Mouse (Mus musculus) limb, embryonic 12.5 days (tissue): ENCODE data around the gene Gm36210. TPM values are rescaled to one million over a fixed set of nuclear protein-coding genes. Genes with fewer than 3 reads are reported as not detected.

Experiments
- ATAC-seq: fragments of 200-750 bp; cut with Nextera tagmentation; 2 replicates; pipeline ENCODE4 v1.8.0; 2017; ENCODE audit warnings: low read depth, moderate TSS enrichment; ENCODE audit not compliant: insufficient number of reproducible peaks, insufficient read depth, low FRiP score, low TSS enrichment
- H3K27ac ChIP-seq: fragments of 300-500 bp; sonication (generic); 2 replicates; pipeline ENCODE4 v1.5.1; 2016; ENCODE audit warnings: mild to moderate bottlenecking, moderate library complexity
- H3K27me3 ChIP-seq: fragments of 300-500 bp; sonication (generic); 2 replicates; pipeline ENCODE4 v1.6.1; 2016; ENCODE audit warnings: mild to moderate bottlenecking, moderate library complexity
- H3K36me3 ChIP-seq: fragments of 300-500 bp; sonication (generic); 2 replicates; pipeline ENCODE4 v1.6.1; 2016; ENCODE audit warnings: mild to moderate bottlenecking, moderate library complexity
- H3K4me1 ChIP-seq: fragments of 300-500 bp; sonication (generic); replicated peaks from 2 replicates; pipeline ENCODE4 v1.6.1; 2016
- H3K4me2 ChIP-seq: fragments of 300-500 bp; sonication (generic); 2 replicates; pipeline ENCODE4 v1.6.1; 2016; ENCODE audit warnings: mild to moderate bottlenecking, moderate library complexity
- H3K4me3 ChIP-seq: fragments of 300-500 bp; sonication (generic); replicated peaks from 2 replicates; pipeline ENCODE4 v1.5.1; 2016; ENCODE audit warnings: mild to moderate bottlenecking
- H3K9ac ChIP-seq: fragments of 300-500 bp; sonication (generic); replicated peaks from 2 replicates; pipeline ENCODE4 v1.6.1; 2016; ENCODE audit warnings: mild to moderate bottlenecking, moderate library complexity
- H3K9me3 ChIP-seq: fragments of 300-500 bp; sonication (generic); 2 replicates; pipeline ENCODE4 v1.6.1; 2016; ENCODE audit warnings: mild to moderate bottlenecking, moderate library complexity
- WGBS: fragments of 180-500 bp; shearing (Covaris S2); methylation state at CpG from one replicate; pipeline ENCODE4 v1.1.7; 2016; 5-methylcytosine and 5-hydroxymethylcytosine counted together
- polyA plus RNA-seq: library from polyadenylated mRNA; unstranded; fragments of >200 nt; fragmentation: Nextera tagmentation; extraction: Ambion mirVana; gene quantifications from 2 replicates; pipeline ENCODE4 v1.2.1, GENCODE M21; 2016

Gene Gm36210
- polyA plus RNA-seq, 1 experiment from 2014 or later, result not detected

GRCm38 (mm10) chr7:4922508-4922907, 16.2 kb upstream of the Gm36210 start:
- Histone ChIP-seq H3K4me2 (peak overlapping the region; percentile 72), H3K27ac (peak overlapping the region; percentile 96), H3K27me3 (no peaks in the 10 kb centered on the region), H3K4me3 (peak overlapping the region; percentile 35), H3K4me1 (peaks cover 70% of the 10 kb centered on the region), H3K36me3 (peaks cover 42% of the 10 kb centered on the region), H3K9ac (peak overlapping the region; percentile 51), H3K9me3 (no peaks in the 10 kb centered on the region)
- under 1% methylated on average over 14 of the region's 14 CpGs for WGBS
- ATAC-seq, result peak; percentile 6

DNA sequence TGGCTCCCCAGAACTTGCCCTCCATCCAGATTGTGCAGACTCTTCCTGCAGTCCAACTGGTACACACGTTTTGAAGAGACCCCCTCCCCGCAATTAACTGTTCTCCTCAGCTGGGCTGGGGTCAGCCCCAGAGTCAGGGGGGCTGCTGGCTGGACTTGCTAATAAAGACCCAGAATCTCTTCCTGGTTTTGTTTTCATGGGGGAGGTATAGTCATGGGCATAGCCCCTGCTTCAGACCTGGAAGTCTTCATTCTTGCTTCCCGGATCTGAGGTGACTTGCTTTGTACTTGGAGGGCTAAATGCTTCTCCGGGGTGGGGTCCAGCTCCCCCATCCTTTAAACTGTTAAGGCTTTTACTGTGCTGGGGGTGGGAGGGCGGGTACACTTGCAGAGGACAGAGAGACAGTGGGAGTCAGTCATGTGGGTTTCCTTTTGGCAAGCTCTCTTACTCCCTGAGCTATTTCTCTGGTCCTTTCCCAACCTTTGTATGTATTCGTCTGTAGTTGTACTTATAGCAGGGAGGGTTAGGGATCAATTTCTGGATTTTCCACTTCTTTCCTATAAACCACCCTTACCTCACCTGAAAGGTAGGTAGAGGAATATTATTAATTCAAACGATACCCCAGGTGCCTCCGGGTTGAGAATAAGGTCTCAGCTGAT, 15.6 kb upstream of the Gm36210 start, which contains the start of gene Nat14:
Gene Nat14 (plus strand): TSS at position 205 of the 659 bp plus-strand sequence.
- H3K9ac ChIP-seq, result peak within 1 kb of the TSS; percentile 51
- peak within 1 kb of the TSS; percentile 72 for H3K4me2 ChIP-seq
- peak within 1 kb of the TSS; percentile 96 for H3K27ac ChIP-seq
- WGBS, result 33% methylated on average over 8 of the region's 8 CpGs
- ATAC-seq, result no peak
- H3K36me3 ChIP-seq, result peaks cover 47% of the 10 kb centered on the region
- no peaks in the 10 kb centered on the region for H3K9me3 ChIP-seq
- H3K4me1 ChIP-seq, result peaks cover 67% of the 10 kb centered on the region
- H3K4me3 ChIP-seq, result peak within 1 kb of the TSS; percentile 35
- H3K27me3 ChIP-seq, result no peaks in the 10 kb centered on the region

DNA sequence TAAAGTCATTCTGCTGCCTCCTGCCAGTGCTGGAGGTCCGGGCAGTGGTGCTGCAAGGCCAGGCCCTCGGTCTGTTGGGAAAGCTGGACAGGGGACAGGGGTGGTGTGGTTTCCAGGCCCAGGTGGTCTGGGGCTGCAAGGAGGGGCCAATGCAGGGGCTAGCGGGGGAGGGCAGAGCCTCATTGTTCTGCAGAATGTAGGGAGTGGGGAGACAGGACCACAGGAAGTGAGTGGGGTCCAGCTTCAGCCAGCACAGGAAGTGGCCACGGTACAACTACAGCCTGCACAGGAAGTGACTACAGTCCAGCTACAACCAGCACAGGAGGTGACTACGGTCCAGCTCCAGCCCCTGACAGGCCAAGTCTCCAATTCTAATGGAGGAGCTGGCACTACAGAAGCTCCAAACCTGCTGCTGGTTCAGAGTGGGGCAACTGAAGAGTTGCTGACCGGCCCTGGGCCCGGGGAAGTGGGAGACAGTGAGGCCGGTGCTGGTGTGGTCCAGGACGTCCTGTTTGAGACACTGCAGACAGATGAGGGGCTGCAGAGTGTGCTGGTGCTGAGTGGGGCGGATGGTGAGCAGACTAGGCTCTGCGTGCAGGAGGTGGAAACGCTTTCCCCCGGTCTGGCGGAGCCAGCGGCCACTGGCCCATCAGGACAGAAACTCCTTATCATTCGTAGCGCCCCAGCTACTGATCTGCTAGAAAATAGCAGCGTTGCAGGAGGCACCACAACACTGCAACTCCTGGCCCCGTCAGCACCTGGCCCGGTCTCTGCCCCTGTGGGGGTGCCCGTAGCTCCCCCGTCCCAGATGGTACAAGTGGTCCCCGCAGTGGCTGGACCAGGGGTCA, 14.9 kb upstream of the Gm36210 start:
- 0 out of 2 replicates have a peak overlapping the region, but pooled peaks have one; percentile 23 for H3K9ac ChIP-seq
- peaks cover 47% of the 10 kb centered on the region for H3K36me3 ChIP-seq
- 0 out of 2 replicates have a peak overlapping the region, but pooled peaks have one; percentile 1 for H3K4me2 ChIP-seq
- H3K27ac ChIP-seq, result peak overlapping the region; percentile 96
- H3K27me3 ChIP-seq, result no peaks in the 10 kb centered on the region
- peaks cover 67% of the 10 kb centered on the region for H3K4me1 ChIP-seq
- no peak overlapping the region for H3K4me3 ChIP-seq
- 61% methylated on average over 23 of the region's 23 CpGs for WGBS
- H3K9me3 ChIP-seq, result no peaks in the 10 kb centered on the region
- no peak for ATAC-seq

DNA sequence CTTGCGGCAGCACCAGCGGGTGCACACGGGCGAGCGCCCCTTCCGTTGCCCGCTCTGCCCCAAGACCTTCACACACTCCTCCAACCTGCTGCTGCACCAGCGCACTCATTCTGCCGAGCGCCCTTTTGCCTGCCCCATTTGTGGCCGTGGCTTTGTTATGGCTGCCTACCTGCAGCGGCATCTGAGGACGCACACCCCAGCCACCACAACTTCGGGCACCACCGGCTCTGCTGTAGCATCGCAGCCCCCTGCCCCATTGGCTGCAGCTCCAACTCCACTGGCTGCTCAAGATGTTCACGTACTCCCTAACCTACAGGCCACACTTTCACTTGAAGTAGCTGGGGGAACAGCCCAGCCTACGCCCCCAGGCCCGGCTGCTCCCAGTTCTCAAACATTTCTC, 14.2 kb upstream of the Gm36210 start:
- H3K4me3 ChIP-seq, result no peak overlapping the region
- peak overlapping the region; percentile 96 for H3K27ac ChIP-seq
- peaks cover 47% of the 10 kb centered on the region for H3K36me3 ChIP-seq
- peaks cover 64% of the 10 kb centered on the region for H3K4me1 ChIP-seq
- H3K9ac ChIP-seq, result peak overlapping the region; percentile 23; the same call in 1 of the 2 replicates
- H3K27me3 ChIP-seq, result no peaks in the 10 kb centered on the region
- H3K4me2 ChIP-seq, result no peak overlapping the region
- H3K9me3 ChIP-seq, result no peaks in the 10 kb centered on the region
- WGBS, result 85% methylated on average over 19 of the region's 19 CpGs
- ATAC-seq, result no peak

GRCm38 (mm10) chr7:4919971-4920370, 13.7 kb upstream of the Gm36210 start:
- no peak for ATAC-seq
- Histone ChIP-seq H3K4me1 (peaks cover 59% of the 10 kb centered on the region), H3K27ac (no peak overlapping the region), H3K4me3 (no peak overlapping the region), H3K36me3 (peaks cover 47% of the 10 kb centered on the region), H3K27me3 (no peaks in the 10 kb centered on the region), H3K4me2 (no peak overlapping the region), H3K9ac (peak overlapping the region; percentile 23; the same call in 1 of the 2 replicates), H3K9me3 (no peaks in the 10 kb centered on the region)
- WGBS, result 89% methylated on average over 21 of the region's 21 CpGs

DNA sequence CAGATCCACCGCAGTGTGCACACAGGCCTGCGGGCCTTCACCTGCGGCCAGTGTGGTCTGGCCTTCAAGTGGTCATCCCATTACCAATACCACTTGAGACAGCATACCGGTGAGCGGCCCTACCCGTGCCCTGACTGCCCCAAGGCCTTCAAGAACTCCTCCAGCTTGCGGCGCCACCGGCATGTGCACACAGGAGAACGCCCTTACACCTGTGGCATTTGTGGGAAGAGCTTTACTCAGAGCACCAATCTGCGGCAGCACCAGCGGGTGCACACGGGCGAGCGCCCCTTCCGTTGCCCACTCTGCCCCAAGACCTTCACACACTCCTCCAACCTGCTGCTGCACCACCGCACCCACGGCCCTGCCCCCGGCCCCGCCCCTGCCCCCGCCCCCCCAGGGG, 12.8 kb upstream of the Gm36210 start:
- peaks cover 47% of the 10 kb centered on the region for H3K36me3 ChIP-seq
- no peak overlapping the region for H3K4me3 ChIP-seq
- ATAC-seq, result no peak
- peaks cover 50% of the 10 kb centered on the region for H3K4me1 ChIP-seq
- H3K9ac ChIP-seq, result no peak overlapping the region
- WGBS, result 82% methylated on average over 21 of the region's 21 CpGs
- no peak overlapping the region for H3K27ac ChIP-seq
- H3K9me3 ChIP-seq, result no peaks in the 10 kb centered on the region
- no peak overlapping the region for H3K4me2 ChIP-seq
- H3K27me3 ChIP-seq, result no peaks in the 10 kb centered on the region

GRCm38 (mm10) chr7:4918681-4919080, 12.4 kb upstream of the Gm36210 start:
- Histone ChIP-seq H3K4me2 (no peak overlapping the region), H3K27me3 (no peaks in the 10 kb centered on the region), H3K9ac (no peak overlapping the region), H3K4me1 (peaks cover 46% of the 10 kb centered on the region), H3K36me3 (peaks cover 47% of the 10 kb centered on the region), H3K4me3 (no peak overlapping the region), H3K27ac (no peak overlapping the region), H3K9me3 (no peaks in the 10 kb centered on the region)
- WGBS, result 93% methylated on average over 15 of the region's 15 CpGs
- ATAC-seq, result no peak

DNA sequence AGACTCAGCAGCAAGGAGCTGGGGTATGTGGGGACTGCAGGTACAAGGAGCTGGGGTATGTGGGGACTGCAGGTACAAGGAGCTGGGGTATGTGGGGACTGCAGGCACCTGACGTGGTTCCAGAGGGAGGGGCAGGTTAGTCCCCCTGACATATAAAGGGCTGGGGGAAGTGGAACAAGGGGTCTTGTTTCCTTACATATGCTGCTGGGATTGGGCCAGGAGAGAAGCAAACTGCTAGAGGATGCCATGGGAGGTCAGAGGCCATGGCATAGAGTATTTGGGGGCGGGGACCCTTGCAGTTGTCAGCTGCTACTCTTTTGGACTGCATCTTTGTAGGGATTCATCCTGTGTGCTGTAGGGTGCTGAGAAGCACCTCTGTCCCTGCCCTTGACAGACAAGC, 11.2 kb upstream of the Gm36210 start:
- Histone ChIP-seq H3K27me3 (no peaks in the 10 kb centered on the region), H3K9ac (no peak overlapping the region), H3K36me3 (peaks cover 47% of the 10 kb centered on the region), H3K4me2 (0 out of 2 replicates have a peak overlapping the region, but pooled peaks have one; percentile 87), H3K4me3 (no peak overlapping the region), H3K9me3 (no peaks in the 10 kb centered on the region), H3K4me1 (peaks cover 34% of the 10 kb centered on the region), H3K27ac (no peak overlapping the region)
- WGBS, result 93% methylated on average over 2 of the region's 2 CpGs
- ATAC-seq, result no peak

GRCm38 (mm10) chr7:4915669-4916416, 9.5 kb upstream of the Gm36210 start:
- peaks cover 37% of the 10 kb centered on the region for H3K36me3 ChIP-seq
- peak; percentile 13 for ATAC-seq
- WGBS, result 18% methylated on average over 14 of the region's 14 CpGs
- no peaks in the 10 kb centered on the region for H3K9me3 ChIP-seq
- peak overlapping the region; percentile 62 for H3K4me3 ChIP-seq
- peak overlapping the region; percentile 87 for H3K4me2 ChIP-seq
- H3K9ac ChIP-seq, result peak overlapping the region; percentile 88
- H3K4me1 ChIP-seq, result peaks cover 18% of the 10 kb centered on the region
- H3K27me3 ChIP-seq, result no peaks in the 10 kb centered on the region
- peak overlapping the region; percentile 98 for H3K27ac ChIP-seq

GRCm38 (mm10) chr7:4915007-4915665, 8.8 kb upstream of the Gm36210 start, which contains the start of gene Zfp628:
TSS of gene Zfp628 (plus strand) at chr7:4915217.
- peak; percentile 82 for ATAC-seq
- WGBS, result under 1% methylated on average over 54 of the region's 56 CpGs
- no peaks in the 10 kb centered on the region for H3K9me3 ChIP-seq

More at GRCm38 (mm10) chr7:4915007-4915665, 8.8 kb upstream of the Gm36210 start, which contains the start of gene Zfp628:
- Histone ChIP-seq H3K9ac (peak within 1 kb of the TSS; percentile 88), H3K4me1 (peaks cover 14% of the 10 kb centered on the region), H3K27ac (peak within 1 kb of the TSS; percentile 98), H3K36me3 (peaks cover 30% of the 10 kb centered on the region), H3K4me3 (peak within 1 kb of the TSS; percentile 62), H3K27me3 (no peaks in the 10 kb centered on the region), H3K4me2 (peak within 1 kb of the TSS; percentile 87)
